Mouse (Mus musculus): ENCODE measurements around the gene Ralgps1.

- TF ChIP-seq GATA1 (IDR thresholded peaks at IDR 0.05; ENCODE audit: borderline replicate concordance, low read length) (no peak), FLI1 (IDR thresholded peaks at IDR 0.05; ENCODE audit: low read length) (no peak)
Observed at GRCm38 (mm10) chr2:33270569-33270968, 100.7 kb downstream of the Ralgps1 start.
